Mouse (Mus musculus): ENCODE data around the gene Exoc3l2.
"Not testable (repeated sequence)": the region's sequence is repeated elsewhere in the genome, so short reads cannot be mapped to it uniquely, and the experiment has no call there.

Gene Exoc3l2

DNA sequence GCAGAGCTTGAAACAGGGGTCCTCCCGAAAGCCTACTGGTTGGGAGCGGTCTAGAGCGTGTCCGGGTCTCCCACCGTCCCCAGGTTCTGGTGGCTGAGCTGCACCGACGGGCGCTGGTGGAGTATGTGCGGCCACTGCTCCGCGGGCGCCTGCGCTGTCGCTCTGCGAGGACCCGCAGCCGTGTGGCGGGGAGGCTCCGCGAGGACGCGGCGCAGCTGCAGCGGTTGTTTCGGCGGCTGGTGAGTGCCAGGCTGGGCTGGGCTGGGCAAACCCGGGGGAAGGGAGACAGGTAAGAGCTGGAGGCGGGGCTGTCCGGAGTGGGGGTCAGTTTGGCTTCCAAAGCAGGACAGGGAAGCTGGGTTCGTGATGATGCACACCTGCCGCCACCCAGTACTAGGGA lies 26.4 kb downstream of the Exoc3l2 start:
- DNase-seq (ENCODE audit: low spot score) = no peak

- DNase-seq (ENCODE audit: low spot score) = peak; percentile 41
Measured at GRCm38 (mm10) chr7:19491731-19492130, 28.6 kb downstream of the Exoc3l2 start.

DNA sequence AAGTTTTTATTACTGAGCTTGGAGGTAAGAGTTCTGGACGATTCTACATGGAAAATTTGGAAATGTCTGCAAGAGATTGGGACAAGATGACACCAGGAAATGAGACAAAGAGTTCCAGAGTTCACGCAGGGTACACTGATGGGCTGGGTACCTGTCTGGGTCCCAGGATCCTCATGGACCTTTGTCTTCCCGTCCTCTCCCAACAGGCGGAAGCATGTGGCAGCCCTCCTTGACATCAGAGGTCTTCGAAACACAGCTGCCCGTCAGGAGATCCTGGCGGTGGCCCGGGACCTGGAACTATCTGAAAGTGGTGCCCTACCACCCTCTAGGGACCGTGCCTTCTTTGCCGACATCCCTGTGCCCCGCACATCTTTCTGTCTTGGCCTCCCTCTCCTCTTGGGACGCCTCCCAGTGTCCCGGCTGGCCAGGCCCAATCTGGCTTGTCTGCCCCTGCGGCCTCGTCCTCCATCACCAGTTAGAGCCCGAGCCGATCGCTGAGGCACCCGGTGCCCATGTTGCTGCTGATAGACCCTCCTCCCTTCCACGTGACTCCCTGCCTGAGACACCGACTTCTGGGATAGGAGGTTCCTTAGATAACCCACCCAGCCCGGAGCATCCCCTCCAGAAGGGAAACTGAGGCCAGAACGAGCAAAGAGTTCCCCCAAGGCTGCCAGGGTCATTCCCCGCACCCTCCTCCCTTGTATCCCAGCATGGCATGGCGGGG lies 31.8 kb downstream of the Exoc3l2 start:
- DNase-seq (ENCODE audit: low spot score) = no peak

GRCm38 (mm10) chr7:19495521-19496213 lies 32.5 kb downstream of the Exoc3l2 start:
- DNase-seq (ENCODE audit: low spot score) = peak; percentile 36

GRCm38 (mm10) chr7:19496214-19496555 lies 33.1 kb downstream of the Exoc3l2 start:
- DNase-seq (ENCODE audit: low spot score) = no peak

- DNase-seq (ENCODE audit: low spot score) = no peak
Measured at GRCm38 (mm10) chr7:19498326-19498725, 35.2 kb downstream of the Exoc3l2 start.

DNA sequence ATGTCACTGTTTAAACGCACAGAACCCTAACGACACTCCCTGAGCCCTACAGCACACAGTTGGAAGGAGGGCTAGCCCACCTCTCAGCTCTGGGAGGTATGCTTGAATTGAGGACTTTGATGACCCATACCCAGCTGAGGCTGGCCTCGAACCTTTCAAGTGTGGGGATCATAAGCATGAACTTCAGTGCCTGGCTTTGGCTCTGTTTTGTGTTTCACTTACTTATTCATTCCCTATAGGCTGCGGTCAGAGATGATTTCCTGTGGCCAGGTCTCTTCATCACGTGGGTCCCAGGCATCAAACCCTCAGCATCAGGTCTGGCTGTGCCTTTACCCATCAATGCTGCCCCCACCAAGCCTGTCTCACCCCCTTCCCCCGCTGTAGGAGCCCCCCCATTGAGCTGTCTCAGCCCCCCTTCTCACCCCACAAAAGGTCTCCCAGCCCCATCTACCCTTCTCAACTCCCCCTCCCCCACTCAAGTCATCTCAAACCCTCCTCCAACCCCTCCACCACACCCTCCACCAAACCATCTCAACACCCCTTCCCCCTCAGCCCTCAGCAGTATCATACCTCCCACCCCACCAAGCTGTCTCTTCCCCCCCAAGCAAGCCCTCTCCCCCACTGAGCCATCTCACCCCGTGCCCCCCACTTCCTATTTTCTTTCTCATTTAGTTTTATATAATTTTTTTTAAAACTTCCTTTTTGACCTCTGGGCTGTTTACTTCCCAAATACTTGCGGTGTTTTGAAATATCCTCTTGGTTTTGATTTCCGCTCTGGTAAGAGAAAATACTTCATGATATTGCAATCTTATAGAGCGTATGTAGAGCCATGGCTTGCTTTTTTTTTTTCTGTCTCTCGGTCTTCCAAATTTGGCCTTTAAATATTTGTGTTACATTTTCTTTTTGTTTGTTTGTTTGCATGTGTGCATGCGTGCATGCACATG lies 37.6 kb downstream of the Exoc3l2 start:
- no peak for DNase-seq (ENCODE audit: low spot score)

DNA sequence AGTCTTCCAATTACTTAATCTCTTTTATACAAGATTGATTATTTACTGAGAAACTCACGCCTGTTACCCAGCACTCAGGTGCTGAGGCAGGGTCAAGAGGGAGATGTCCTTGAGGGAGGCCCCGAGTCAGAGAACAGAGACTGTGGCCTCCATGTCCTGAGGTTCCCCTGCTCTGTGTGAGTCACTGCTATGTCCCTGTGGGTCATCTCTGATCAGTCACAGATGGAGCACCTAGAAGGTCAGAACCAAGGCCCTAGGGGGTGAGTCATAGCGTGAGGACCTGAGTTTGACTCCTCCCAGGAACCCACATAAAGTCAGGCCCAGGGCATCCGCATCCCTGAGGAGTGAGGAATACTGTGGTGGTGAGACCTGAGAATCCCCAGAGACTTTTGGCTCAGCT lies 38.5 kb downstream of the Exoc3l2 start:
- DNase-seq (ENCODE audit: low spot score) = no peak

- peak; percentile 79 for DNase-seq (ENCODE audit: low spot score)
Measured at GRCm38 (mm10) chr7:19503481-19504068, 40.4 kb downstream of the Exoc3l2 start.

GRCm38 (mm10) chr7:19506326-19506725 lies 43.2 kb downstream of the Exoc3l2 start:
- peak; percentile 62 for DNase-seq (ENCODE audit: low spot score)

DNA sequence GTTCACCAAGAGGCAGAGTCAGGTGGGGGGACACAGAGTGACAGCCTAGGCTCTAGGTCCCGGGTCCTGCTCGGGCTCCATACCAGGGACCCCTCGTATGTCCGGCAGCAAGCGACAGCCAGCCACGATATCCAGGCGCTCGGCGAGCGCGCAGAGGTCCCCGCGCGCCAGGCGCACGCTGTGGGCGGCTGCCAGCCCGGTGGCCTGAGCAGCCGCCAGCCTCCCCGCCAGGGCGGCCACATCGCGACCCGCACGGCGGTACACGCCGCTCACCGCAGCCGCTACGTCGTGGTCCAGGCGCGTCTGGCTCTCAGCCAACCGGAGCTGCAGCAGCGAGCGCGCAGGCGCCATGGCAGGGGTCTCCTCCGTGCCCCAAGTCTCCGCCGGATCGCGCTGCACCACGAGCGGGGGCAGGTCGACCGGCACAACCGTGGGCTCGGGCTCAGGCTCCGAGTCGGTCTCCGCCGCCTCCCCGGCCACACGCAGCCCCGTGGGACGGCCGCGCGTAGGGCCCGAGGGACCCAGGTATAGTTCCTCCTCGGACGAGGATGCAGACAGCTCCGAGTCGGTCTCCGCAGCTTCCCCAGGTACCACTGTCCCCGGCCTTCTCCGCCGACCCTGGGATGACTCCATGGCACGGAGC lies 44.0 kb downstream of the Exoc3l2 start:
- DNase-seq (ENCODE audit: low spot score) = peak; percentile 77

- peak; percentile 35 for DNase-seq (ENCODE audit: low spot score)
Measured at GRCm38 (mm10) chr7:19507612-19507981, 44.5 kb downstream of the Exoc3l2 start.

DNA sequence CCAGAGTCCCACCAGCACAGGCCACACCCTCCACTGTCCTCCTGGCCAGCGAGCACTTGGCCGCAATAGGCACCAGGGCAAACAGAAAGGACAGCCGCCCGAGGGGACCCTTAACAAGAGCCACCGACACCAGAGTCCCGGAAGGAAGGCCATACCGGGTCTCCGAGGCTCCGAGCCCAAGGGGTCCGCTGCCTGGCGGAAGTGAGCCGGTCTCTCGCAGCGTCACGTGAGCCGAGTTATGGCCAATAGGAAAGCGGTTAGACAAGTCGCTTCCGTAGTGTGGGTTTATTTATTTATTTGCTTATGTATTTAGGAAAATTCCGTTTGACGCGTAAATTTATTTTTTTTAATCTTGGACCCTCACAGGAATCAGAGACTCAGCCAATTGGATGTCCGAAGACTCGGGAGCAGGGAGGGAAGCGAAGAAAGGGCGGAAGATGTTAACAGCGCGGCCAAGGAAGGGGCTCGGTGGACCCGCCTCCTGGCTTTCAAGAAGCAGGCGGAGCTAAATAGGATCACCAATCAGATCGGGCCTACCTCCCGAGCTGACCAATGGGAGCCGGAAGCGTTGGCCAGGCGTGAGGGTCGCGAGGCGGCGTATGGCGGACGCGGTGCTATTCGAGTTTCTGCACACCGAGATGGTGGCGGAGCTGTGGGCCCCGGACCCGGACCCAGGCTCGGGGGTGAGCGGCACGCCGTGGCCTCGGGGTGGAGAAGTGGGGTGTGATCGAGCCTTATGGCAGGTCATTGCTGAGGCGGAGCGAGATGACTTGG lies 45.2 kb downstream of the Exoc3l2 start, which contains the start of the genes Bloc1s3 and Trappc6a:
Gene Bloc1s3 (minus strand): TSS at position 218 of the 774 bp plus-strand sequence.
Gene Trappc6a (plus strand): TSS at position 246 of the 774 bp plus-strand sequence.
- peak; percentile 97 for DNase-seq (ENCODE audit: low spot score)

DNA sequence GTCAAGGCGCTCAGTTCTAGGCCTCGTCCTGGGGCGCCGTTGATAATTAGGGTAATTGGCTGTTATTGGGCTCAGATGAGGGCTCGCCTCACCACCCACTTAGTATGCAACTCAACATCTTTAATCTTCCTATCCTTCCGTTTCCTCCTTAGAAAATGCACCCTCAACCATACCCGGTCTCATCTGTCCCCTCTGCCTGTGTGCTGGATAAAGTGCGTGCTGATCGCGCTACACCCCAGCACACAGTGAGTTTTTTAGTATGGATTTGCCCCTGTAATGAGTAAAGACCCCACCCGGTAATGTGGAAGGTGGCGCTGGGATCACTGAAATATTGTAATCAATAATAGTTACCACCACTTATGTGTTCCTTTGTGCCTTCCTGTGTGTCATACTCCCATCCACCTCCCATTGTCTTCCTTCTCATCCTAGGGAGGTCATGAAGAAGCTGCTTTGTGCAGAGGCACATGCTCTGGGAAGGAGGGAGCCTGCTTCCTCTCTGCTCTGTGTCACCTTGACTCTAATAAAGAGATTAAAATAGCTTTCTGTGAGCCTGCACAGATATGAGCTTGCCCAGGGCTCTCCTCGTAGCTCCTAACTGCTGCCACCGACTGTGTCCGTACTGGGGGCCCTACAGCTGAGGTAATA lies 45.9 kb downstream of the Exoc3l2 start:
- peak; percentile 53 for DNase-seq (ENCODE audit: low spot score)

DNA sequence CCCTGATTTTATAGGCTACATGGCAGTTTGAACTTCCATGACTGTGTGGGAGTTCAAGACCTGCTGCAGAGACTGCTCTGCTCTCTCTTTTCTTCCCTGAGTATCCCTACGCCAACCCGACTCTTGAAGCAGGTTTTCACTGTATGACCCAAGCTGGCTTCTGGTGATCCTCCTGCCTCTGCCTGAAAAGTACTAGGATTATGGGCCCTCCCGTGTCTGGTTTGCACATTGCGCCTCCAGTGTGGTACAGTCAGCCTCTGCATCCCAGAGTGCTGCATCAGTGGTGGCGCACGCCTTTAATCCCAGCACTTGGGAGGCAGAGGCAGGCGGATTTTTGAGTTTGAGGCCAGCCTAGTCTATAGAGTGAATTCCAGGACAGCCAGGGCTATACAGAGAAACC lies 46.7 kb downstream of the Exoc3l2 start:
- DNase-seq (ENCODE audit: low spot score) = no peak

DNA sequence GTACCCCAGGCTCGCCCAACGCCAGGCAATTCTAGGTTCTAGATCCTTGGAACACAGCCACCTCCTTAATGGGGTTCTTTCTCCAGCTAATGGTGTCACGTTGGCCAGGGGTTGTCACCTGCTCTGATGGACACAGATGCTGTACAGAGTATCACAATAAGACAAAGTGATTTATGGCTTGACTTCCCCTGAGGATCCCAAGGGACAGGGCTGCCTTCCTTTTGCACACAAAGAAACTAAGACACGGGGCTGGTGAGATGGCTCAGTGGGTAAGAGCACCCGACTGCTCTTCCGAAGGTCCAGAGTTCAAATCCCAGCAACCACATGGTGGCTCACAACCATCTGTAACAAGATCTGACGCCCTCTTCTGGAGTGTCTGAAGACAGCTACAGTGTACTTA lies 48.8 kb downstream of the Exoc3l2 start:
- not testable (repeated sequence) for DNase-seq (ENCODE audit: low spot score)

- no peak for DNase-seq (ENCODE audit: low spot score)
Measured at GRCm38 (mm10) chr7:19512353-19512752, 49.2 kb downstream of the Exoc3l2 start.

DNA sequence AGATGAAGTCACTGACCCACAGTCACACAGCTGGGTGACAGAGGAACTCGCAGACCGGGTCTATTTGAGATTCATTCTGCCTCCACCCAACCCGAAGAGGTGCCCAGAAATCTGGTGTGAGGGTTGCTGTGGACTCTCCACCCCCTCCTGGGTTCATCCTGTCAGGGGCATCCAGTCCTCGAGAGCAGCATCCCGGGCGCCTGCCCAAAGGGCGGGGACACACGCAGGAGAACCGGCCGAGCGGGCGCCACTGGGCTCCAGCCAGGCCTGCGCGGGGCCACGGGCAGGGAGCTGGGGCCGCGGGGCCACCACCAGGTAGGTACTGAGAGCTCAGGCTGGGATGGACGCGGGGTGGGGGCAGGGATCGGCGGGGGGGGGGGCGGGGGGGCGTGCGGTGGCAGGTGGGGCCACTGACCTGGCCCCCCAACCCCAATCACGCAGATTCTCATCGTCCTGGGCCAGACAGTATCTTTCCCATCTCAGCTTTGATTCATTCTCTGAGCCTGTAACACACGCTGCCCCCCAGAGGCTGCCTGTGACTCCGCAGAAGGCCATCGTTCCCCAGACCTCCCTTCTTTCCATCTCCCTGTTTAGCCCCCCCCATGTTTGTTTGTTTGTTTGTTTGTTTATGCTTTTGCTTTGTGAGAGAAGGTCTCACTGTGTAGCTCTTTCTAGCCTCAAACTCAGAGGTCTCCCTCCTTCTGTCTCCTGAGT lies 54.7 kb downstream of the Exoc3l2 start, which contains the start of gene Nkpd1:
Gene Nkpd1 (plus strand): TSS at position 187 of the 714 bp plus-strand sequence.
- DNase-seq (ENCODE audit: low spot score) = peak; percentile 65

GRCm38 (mm10) chr7:19520032-19520431 lies 56.9 kb downstream of the Exoc3l2 start:
- DNase-seq (ENCODE audit: low spot score) = no peak
